Mouse (Mus musculus) stomach, embryonic 14.5 days (tissue): ENCODE measurements at regions not wholly inside any gene's neighbourhood (a gene's known extent, or its start where the extent isn't known, plus 50 kb on each side); places are given as distances from the start of the nearest gene placed in this dataset.
"Not testable (repeated sequence)": the region's sequence is repeated elsewhere in the genome, so short reads cannot be mapped to it uniquely, and the experiment has no call there.

Experiments
- ATAC-seq: fragments of 200-750 bp; cut with Nextera tagmentation; 2 replicates; pipeline ENCODE4 v1.8.0; 2017; ENCODE audit warnings: low read depth, moderate TSS enrichment; ENCODE audit not compliant: insufficient number of reproducible peaks, insufficient read depth, low FRiP score
- H3K27ac ChIP-seq: fragments of 300-500 bp; sonication (generic); 2 replicates; pipeline ENCODE4 v1.5.1; 2014; ENCODE audit warnings: mild to moderate bottlenecking, low read length, moderate library complexity, mixed read lengths
- H3K27me3 ChIP-seq: fragments of 300-500 bp; sonication (generic); 2 replicates; pipeline ENCODE4 v1.6.1; 2014; ENCODE audit warnings: low read length, control low read depth, mixed read lengths; ENCODE audit not compliant: control insufficient read depth, insufficient read depth
- H3K36me3 ChIP-seq: fragments of 300-500 bp; sonication (generic); 2 replicates; pipeline ENCODE4 v1.6.1; 2014; ENCODE audit warnings: mild to moderate bottlenecking, control low read depth, low read length, moderate library complexity, mixed read lengths; ENCODE audit not compliant: control insufficient read depth, insufficient read depth
- H3K4me1 ChIP-seq: fragments of 300-500 bp; sonication (generic); 2 replicates; pipeline ENCODE4 v1.6.1; 2014; ENCODE audit warnings: low read length, control low read depth, mixed read lengths; ENCODE audit not compliant: control insufficient read depth, insufficient read depth
- H3K4me2 ChIP-seq: fragments of 300-500 bp; sonication (generic); replicated peaks from 2 replicates; pipeline ENCODE4 v1.6.1; 2014; ENCODE audit warnings: low read depth, low read length, control low read depth
- H3K4me3 ChIP-seq: fragments of 300-500 bp; sonication (generic); 2 replicates; pipeline ENCODE4 v1.5.1; 2014; ENCODE audit warnings: low read depth, low read length, control low read depth
- H3K9ac ChIP-seq: fragments of 300-500 bp; sonication (generic); replicated peaks from 2 replicates; pipeline ENCODE4 v1.6.1; 2014; ENCODE audit warnings: low read depth, mild to moderate bottlenecking, control low read depth, low read length, moderate library complexity, mixed read lengths
- H3K9me3 ChIP-seq: fragments of 300-500 bp; sonication (generic); 2 replicates; pipeline ENCODE4 v1.6.1; 2016; ENCODE audit warnings: low read depth, low read length, control low read depth; ENCODE audit not compliant: control insufficient read depth
- WGBS: fragments of 180-500 bp; shearing (Covaris S2); extraction: QIAGEN DNeasy Blood & Tissue Kit; methylation state at CpG from one replicate; pipeline ENCODE4 v1.1.7; 2014; 5-methylcytosine and 5-hydroxymethylcytosine counted together

GRCm38 (mm10) chr3:21626029-21626428 lies 450.4 kb upstream of the Tbl1xr1 start:
- Histone ChIP-seq H3K27me3 (no peaks in the 10 kb centered on the region), H3K4me1 (no peaks in the 10 kb centered on the region), H3K9ac (no peak overlapping the region), H3K27ac (peak overlapping the region; percentile 39; the same call in 1 of the 2 replicates), H3K4me2 (no peak overlapping the region), H3K9me3 (no peaks in the 10 kb centered on the region), H3K36me3 (no peaks in the 10 kb centered on the region), H3K4me3 (no peak overlapping the region)
- ATAC-seq, result no peak
- WGBS, result 17% methylated on average over 3 of the region's 3 CpGs

GRCm38 (mm10) chr3:21627048-21627447 lies 449.4 kb upstream of the Tbl1xr1 start:
- not testable (repeated sequence) for H3K9ac ChIP-seq, H3K27me3 ChIP-seq, H3K36me3 ChIP-seq, H3K4me1 ChIP-seq, ATAC-seq, H3K4me3 ChIP-seq, H3K27ac ChIP-seq, H3K4me2 ChIP-seq, H3K9me3 ChIP-seq
- WGBS, result 94% methylated on average over 2 of the region's 2 CpGs

- Histone ChIP-seq H3K36me3 (no peaks in the 10 kb centered on the region), H3K4me3 (no peak overlapping the region), H3K9ac (no peak overlapping the region), H3K4me1 (peaks cover 7% of the 10 kb centered on the region), H3K4me2 (no peak overlapping the region), H3K9me3 (no peaks in the 10 kb centered on the region), H3K27me3 (no peaks in the 10 kb centered on the region), H3K27ac (peak overlapping the region; percentile 59; the same call in 1 of the 2 replicates)
- 5% methylated on average over 1 of the region's 1 CpGs for WGBS
- peak; percentile 67; the same call in 1 of the 2 replicates for ATAC-seq
Observed at GRCm38 (mm10) chr3:21633600-21634221, 442.7 kb upstream of the Tbl1xr1 start.

GRCm38 (mm10) chr3:21634675-21635204 lies 441.7 kb upstream of the Tbl1xr1 start:
- no peak overlapping the region for H3K9ac ChIP-seq
- no peaks in the 10 kb centered on the region for H3K9me3 ChIP-seq
- H3K27me3 ChIP-seq, result no peaks in the 10 kb centered on the region
- ATAC-seq, result no peak
- peaks cover 7% of the 10 kb centered on the region for H3K4me1 ChIP-seq
- 78% methylated on average over 4 of the region's 4 CpGs for WGBS
- H3K27ac ChIP-seq, result no peak overlapping the region
- H3K4me2 ChIP-seq, result no peak overlapping the region
- no peak overlapping the region for H3K4me3 ChIP-seq
- H3K36me3 ChIP-seq, result no peaks in the 10 kb centered on the region

GRCm38 (mm10) chr3:21638886-21639285 lies 437.6 kb upstream of the Tbl1xr1 start:
- no peak overlapping the region for H3K9ac ChIP-seq
- H3K9me3 ChIP-seq, result no peaks in the 10 kb centered on the region
- H3K27ac ChIP-seq, result 0 out of 2 replicates have a peak overlapping the region, but pooled peaks have one; percentile 16

GRCm38 (mm10) chr3:21639576-21639975 lies 436.9 kb upstream of the Tbl1xr1 start:
- Histone ChIP-seq H3K27ac (0 out of 2 replicates have a peak overlapping the region, but pooled peaks have one; percentile 16), H3K36me3 (no peaks in the 10 kb centered on the region), H3K4me2 (no peak overlapping the region), H3K9ac (no peak overlapping the region), H3K9me3 (no peaks in the 10 kb centered on the region), H3K4me3 (no peak overlapping the region), H3K4me1 (no peaks in the 10 kb centered on the region), H3K27me3 (no peaks in the 10 kb centered on the region)
- WGBS, result 28% methylated on average over 5 of the region's 5 CpGs
- no peak for ATAC-seq

More at GRCm38 (mm10) chr3:21638886-21639285, 437.6 kb upstream of the Tbl1xr1 start:
- no peaks in the 10 kb centered on the region for H3K36me3 ChIP-seq
- 72% methylated on average over 5 of the region's 5 CpGs for WGBS
- no peak overlapping the region for H3K4me3 ChIP-seq
- no peaks in the 10 kb centered on the region for H3K27me3 ChIP-seq
- no peak for ATAC-seq
- H3K4me1 ChIP-seq, result peaks cover 2% of the 10 kb centered on the region
- no peak overlapping the region for H3K4me2 ChIP-seq

- no peaks in the 10 kb centered on the region for H3K36me3 ChIP-seq
- no peak overlapping the region for H3K4me2 ChIP-seq
- no peak overlapping the region for H3K27ac ChIP-seq
- no peak for ATAC-seq
- 77% methylated on average over 2 of the region's 2 CpGs for WGBS
- H3K27me3 ChIP-seq, result no peaks in the 10 kb centered on the region
- no peaks in the 10 kb centered on the region for H3K9me3 ChIP-seq
- H3K4me3 ChIP-seq, result no peak overlapping the region
- no peak overlapping the region for H3K9ac ChIP-seq
- H3K4me1 ChIP-seq, result no peaks in the 10 kb centered on the region
Observed at GRCm38 (mm10) chr3:21644086-21644485, 432.4 kb upstream of the Tbl1xr1 start.

- WGBS, result 69% methylated on average over 1 of the region's 1 CpGs
- H3K4me1 ChIP-seq, result no peaks in the 10 kb centered on the region
- H3K9me3 ChIP-seq, result no peaks in the 10 kb centered on the region
- no peaks in the 10 kb centered on the region for H3K36me3 ChIP-seq
- H3K4me2 ChIP-seq, result no peak overlapping the region
- no peak for ATAC-seq
- no peak overlapping the region for H3K9ac ChIP-seq
- H3K4me3 ChIP-seq, result no peak overlapping the region
- no peak overlapping the region for H3K27ac ChIP-seq
- no peaks in the 10 kb centered on the region for H3K27me3 ChIP-seq
Observed at GRCm38 (mm10) chr3:21645268-21645667, 431.2 kb upstream of the Tbl1xr1 start.
